Mouse (Mus musculus) CD4-positive, CD25-positive, alpha-beta regulatory T cell, adult 4 months (primary cell): ENCODE measurements at regions not wholly inside any gene's neighbourhood (a gene's known extent, or its start where the extent isn't known, plus 50 kb on each side); places are given as distances from the start of the nearest gene placed in this dataset.

Experiments
- ATAC-seq: one replicate; pipeline ENCODE4 v1.8.0; 2017

DNA sequence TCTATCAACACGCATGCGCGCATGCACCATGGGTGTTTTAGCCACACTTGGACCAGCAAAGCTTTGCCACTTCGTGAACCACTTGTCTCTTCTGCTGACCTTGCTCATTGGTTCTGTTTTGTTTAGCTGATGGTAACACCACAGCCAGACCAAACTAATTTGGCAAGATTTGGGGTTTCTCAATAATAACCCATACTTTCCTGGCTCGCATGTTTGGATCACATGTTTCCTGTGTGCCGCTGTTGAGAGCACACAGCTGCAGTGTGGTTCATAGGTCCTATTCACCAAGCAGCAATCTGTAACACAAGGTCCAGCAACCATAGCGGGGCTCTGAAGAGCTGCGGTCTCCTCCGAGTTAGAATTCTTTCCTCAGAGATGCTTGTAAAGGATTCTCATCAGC is 126.4 kb upstream of the Gas1 start:
- ATAC-seq: no peak

DNA sequence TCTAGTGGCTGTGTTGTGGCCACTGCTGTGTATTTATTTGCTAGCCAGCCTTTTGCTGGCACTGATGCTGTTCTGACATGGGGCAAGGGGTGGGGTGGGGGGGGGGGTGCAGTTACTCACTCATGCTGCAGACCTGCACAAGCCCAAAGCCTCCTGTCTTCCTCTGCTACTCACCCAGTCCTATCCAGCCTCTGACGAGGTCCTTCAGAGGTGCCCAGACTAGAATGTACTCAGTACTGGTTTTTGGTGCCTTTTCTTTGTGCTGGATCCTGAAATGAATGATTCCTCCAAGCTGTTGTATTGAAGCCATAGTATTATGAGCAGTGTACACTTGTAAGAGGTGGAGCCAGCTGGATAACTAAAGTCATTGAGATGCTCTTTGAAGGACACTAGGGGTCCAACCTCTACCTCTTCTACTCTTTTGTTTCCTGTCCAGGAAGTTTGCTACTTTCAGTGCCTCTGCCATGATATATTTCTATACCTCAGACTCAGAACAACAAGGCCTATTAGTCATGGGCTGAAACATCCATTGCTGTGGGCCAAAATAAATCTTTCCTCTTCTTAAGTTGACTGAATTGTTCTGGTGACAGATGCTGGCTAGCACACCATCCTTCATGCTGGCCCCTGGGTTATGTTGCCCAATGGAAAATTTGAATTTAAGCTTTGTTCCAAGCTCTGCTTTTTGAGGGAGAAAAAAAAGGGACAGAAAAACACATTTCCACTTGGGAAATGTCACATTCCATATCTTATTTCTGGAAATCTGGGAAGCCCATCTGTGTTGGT is 128.1 kb upstream of the Gas1 start:
- no peak for ATAC-seq

DNA sequence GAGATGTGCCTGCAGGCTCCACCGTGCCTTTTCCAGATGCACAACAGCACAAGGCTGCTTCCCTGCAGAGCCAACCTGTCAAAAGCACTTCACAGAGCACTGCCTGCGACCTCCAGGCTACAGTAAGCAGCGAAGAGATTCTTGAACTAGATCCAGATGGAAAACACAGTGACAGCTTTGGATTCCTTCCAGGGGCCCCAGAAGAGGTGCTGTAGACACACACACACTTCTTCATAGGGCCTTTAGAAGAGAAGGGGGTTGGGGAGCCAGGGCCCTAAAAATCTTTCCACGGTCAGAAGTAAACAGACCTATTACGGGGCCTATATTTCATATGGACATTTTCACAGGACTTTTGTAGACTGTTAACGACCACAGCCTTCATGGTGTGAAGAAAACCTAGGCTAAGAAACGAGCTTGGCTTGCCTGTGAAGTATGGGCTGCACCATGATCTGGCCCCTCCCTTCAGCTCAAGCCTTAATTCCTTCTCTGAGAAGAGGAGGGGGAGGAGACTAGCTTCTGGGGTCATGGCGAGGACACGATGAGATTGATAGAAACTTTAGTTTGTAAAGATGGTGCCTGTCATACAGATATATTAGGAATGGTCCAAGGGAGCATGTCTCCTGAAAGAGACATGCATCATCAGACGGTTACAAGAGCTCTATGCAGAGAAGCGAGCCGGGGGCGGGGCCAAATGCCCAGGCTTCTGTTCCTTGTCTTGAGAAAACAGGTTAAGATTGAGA is 131.1 kb upstream of the Gas1 start:
- no peak for ATAC-seq

DNA sequence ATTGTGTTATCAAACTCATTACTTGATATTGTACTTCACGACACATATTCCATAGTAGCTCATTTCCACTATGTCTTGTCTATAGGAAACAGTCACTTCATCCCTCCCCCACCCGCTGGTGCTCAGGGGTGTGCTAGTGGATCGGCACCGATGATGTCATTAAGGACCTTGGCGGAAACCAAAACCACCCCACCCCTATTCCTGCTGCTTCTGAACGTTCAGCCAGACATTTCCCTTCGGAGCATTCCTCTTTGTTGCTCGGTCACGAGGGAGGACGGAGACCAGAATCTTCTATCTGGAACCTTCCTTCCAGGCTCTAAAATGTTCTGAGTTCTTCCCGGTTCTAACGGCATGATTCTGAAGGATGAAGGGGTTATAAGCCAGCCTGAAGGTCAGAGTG is 132.3 kb upstream of the Gas1 start:
- ATAC-seq: no peak

DNA sequence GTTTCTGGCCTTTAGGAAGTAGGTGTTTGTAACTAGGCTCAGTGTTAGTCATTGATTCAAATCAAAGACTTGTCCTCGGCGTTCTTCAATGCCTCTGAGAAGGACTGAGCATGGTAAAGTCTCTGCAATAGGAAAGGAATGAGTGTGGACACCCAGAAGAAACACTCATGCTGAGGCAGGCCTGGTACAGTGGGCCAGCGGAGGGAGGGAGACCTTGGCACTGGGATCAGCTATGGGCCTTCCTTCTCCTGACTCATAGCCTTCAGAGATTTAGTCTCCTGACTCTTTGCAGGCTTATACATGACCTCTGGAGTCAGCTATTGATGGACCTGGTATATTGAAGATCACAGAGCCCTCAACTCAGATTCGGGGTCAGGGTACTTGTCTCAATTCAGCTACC is 132.8 kb upstream of the Gas1 start:
- ATAC-seq: no peak

DNA sequence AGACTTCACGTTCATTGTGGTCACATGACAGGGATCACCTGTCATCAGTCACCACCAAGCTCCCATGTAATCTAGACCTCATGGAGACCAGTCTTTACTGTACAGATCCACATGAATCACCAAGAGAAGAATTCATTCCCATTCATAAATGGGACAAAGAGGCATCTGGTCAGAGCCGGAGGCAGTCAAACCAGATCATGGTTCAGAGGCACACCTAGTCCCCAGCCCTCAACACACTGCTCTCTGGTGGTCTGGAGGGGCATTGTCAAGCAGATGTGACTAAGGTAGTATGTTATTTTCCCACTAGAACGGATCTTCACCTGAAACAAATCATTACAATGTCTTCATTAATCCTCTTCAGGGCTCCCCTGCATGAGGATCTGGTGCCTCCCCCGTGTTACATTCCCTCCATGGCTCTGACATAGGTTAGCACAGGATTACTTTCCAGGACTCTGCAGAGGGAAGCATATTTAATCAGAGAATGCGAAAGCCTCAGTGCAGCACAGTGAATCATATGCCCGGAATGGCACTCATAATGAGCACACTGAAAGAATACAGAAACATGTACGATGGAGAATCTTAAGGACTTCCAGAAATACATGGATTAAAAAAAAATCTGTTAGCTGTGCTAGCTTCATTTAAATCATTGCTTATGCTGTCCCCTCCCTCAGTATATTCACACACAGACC is 135.4 kb upstream of the Gas1 start:
- ATAC-seq: no peak

DNA sequence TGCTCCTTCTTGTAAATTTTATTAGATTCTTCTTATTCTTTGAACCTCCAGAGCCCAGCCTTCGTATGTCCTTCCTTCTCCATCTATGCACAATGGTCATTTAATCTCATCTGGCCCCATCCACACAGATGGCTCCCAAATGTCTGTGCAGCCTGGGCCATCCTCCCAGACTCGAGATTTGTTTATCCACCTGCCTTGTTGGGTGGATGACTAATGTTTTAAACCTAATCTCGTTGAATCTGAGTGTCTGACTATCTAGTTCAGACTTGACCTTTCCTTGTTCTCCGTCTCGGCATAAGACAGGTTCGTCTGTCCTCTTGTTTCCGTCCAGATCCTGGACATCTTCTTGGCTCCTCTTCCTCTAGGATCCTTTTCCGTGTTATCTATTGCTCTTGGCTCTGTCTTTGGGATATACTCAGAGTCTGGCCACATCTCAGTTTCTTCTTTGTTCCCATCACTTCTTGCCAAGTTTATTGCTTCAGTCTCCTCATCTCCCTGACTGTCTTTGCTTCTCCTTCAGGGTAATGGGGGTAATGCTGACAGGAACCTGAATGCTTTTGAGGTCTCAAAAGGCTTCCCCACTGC is 141.4 kb upstream of the Gas1 start:
- no peak for ATAC-seq

DNA sequence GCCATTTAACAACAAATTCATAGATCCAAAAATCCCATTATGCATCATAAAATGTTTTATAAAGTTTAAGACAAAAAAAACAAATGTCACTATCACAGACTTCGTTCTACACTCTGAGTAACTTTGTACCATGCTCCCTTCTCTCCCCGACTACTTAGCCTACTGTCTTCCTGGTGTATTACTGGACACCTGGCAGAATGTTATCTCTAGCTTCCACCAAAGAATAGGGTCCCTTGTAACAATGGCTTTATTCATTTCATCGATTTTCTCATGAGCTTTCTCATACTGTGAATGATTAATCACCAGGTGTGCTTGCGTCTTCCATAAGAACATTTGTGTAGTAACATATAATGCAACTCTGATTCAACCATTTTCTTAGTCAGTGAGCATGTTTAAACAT is 142.1 kb upstream of the Gas1 start:
- ATAC-seq: no peak

DNA sequence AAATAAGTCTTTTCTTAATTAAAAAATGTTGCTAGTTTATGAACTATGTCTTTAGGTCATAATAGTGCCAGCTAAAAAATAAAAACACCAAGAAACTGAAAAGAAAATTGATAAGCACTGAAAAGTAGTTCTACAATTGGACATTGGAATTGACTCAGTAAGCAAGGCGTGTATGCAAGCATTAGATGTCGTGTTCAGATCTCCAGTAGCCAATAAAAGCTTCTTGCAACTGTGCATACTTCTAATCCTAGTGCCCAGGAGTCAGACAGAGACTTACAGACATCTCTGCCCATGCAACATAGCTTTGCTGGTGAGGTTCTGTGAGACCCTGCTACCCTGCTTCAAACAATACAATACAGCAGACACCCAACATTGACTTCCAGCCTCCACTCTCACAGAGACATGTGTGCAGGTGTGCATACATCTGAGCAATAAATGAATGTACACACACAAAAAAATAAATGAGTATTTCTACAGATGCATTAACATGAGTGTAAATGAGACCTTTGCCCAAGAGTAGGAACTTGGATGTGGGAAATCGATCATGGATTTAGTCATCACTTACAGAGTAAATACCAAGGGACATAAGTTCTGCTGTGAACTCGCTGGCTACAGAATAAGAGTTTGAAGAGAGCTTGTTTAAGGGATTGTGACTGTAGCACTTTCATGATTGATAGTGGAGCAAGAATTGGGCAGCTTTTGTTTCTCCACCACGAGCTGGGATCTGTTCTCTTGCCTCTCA is 142.9 kb upstream of the Gas1 start:
- ATAC-seq: no peak

DNA sequence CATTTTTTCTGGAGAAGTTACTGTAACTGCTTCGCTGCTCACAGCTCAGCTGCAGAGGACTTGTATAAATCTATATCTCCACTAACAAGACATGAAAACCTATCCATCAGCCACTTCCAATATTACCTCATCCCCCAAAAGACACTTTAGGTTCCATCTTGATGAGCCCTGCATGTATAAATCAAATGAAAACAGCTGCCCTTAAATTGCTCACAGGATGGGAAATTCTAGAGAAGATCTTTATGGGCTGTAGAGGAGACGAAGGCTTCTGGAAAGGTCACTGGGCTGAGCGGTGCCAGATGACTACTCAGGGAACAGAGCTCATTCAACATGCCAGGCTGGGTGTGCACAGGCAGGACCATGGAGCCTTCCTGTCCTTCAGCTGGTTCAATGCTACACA is 145.4 kb upstream of the Gas1 start:
- no peak for ATAC-seq

DNA sequence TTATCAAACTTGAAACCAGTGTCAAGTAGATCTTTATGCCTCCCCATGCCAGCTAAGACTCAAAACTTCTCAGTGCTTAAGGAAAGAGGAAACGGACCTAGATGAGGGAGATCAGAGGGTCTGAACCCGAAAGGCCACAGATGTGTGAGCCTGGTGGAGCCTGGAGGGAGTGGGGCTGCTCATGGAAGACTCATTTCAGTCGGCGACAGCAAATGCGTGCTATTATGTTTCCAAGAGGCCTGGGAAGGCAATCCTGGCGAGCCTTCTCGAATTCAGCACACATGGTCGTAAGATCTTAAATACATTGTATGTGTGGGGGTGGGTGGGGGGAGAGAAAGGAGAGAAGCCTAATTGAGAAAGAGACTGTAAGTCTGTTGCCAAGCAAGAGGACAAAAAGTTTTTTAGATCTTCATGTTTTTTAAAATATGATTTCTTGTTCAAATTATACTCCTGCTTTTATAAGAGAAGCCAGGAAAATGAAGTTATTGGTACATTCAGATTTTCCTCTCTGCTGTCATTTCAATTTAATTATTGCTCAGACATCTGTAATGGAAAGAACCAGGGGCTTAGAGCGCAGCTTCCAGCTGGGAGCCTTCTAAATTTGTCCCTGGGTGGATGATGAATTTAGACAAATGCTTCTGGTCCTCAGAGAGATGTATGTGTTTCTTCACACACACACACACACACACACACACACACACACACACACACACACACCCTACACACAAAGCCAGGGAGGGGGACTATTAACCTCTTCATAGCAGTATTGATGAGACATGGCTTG is 153.5 kb upstream of the Gas1 start:
- ATAC-seq: no peak

DNA sequence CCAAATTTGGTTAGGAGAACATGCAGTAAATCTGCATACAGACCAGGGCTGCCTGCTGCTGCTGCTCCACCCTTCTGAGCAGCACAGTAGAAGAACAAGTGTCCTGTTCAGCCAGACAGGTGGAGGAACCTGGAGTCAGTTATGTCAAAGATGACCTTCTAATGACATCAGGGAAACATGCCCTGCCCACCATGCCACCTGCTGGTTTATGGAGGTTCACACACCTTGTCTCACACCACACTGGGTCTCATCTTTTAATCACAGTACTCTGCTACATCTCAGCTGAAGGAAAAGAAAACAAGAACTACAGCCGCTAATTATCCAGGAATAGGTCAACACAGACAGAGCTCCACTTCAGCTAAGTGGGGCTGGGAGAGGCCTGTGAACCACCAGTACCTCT is 159.0 kb upstream of the Gas1 start:
- ATAC-seq: no peak

DNA sequence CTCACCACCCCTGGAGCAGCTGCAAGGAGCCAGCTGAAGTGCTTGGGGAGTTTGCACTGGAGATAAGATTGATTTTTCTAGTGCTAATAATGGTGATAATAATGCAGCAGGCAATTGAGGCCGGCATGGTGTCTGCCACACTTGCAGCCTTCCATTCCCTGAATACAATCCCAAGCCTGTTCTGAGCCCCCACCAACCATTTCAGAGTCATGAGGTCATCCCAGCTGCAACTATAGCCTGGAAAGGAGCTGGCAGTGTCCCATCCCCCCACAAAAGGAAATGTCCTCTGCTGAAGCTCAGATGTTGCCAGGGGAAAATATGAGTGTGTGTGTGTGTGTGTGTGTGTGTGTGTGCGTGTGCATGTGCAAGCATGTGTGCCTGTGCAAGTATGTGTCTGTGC is 160.2 kb upstream of the Gas1 start:
- ATAC-seq: no peak

DNA sequence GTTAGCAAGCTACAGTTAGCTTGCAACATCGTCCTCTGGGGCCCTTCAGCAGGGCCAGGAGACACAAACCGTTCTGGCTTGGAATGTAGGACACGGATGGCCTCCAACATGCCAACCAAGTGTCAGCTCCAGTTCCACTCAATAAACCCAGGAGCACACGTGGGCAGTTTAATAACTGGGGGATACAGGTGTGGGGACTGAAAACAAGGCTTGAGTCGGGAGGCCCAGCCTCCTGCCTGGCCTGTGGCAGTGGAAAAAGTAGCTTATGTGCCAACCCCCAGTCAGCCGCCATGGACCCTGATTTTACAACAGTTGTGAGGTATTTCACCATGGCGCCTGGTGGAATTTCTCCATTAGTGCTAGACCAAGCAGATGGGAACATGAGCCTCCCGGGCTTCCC is 160.9 kb upstream of the Gas1 start:
- ATAC-seq: no peak

DNA sequence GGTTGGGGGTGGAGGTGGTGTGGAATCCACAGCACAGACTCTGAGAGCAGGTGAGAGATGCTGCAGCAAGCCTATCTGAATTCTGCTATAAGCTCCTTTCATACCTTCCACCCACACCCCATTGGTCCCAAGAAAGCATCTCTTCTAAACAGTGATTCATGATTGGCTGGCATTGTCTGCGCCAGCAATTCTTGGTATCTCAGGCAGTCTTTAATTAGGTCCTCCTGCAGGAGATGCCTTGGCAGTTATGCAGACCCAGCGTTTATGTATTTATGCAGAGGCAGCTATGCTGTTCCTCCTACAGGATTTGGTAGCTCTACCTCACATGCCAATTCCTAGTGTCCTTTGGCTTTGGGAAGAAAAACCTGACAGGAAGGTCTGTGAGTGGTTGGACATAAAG is 162.9 kb upstream of the Gas1 start:
- no peak for ATAC-seq

DNA sequence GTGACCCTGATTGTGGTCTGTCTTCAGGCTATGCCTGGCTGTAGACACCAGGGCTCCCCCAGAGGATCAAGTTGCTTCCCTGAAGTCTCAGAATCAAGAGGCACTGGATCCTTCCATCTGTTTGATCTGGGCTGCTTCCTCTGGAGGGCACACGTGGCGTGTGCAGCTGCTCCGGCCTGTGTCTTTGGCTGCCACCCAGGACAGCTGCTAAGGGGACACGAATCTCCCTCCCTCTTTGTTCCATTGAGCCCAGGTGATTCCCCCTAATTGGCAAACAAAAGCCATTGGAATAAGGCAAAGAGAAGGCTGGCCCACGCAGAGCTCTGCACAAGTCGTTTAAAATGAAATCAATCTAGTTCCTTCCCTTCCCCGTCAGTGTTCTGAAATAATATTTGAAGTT is 170.7 kb upstream of the Gas1 start:
- ATAC-seq: no peak

DNA sequence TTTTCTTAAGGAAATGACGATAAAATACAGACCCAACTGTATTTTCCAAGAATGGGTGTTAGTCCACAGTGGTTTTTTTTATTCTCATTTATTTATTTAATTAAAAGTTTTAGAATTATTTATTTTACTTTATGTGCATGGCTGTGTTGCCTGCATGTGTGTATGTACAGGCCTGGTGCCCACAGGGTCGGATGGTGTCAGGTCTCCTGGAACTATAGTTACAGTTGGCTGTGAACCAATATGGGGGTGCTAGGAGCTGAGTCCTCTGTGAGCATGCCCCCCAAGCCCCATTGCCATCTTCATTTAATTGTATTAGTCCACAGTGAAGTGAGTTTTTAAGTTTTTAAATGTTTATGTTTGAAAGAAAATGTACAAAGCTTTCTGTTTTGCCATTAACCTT is 171.3 kb upstream of the Gas1 start:
- ATAC-seq: no peak

DNA sequence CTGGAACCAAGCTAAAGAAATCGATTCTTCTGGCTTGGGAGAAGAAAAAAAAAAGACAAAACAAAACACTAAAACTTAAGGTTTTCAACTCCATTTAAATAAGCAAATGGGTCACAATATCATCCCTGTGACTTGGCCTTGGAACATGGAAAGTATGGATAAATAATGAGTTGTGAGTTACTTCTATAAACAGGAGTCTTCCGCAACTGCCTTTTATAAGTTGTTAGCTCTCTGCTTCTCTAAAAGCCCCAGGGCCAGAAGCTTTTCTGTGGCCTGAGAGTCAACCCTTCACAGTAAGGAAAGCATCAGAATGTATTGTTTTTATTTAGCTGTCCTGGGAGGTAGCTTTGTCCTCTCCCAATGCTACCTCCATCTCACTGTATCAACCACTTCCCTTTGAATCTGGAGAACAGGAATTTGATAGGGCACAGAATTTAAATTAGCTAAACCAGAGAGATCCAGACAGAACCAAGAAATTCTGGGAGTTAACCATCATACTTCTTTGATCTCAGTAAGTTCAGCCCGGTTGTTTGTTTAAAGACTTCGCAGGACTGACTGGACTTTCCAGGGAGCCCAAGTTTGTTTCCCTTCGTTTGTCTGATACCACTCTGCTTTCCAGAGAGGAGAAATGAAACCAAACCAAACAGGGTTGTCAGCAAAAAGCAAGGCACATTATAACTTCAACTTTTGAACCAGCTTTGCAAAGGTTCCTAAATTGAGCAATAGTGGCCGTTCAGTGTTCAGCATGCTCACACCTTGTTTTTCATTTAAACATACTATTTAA is 178.7 kb upstream of the Gas1 start:
- ATAC-seq: no peak

DNA sequence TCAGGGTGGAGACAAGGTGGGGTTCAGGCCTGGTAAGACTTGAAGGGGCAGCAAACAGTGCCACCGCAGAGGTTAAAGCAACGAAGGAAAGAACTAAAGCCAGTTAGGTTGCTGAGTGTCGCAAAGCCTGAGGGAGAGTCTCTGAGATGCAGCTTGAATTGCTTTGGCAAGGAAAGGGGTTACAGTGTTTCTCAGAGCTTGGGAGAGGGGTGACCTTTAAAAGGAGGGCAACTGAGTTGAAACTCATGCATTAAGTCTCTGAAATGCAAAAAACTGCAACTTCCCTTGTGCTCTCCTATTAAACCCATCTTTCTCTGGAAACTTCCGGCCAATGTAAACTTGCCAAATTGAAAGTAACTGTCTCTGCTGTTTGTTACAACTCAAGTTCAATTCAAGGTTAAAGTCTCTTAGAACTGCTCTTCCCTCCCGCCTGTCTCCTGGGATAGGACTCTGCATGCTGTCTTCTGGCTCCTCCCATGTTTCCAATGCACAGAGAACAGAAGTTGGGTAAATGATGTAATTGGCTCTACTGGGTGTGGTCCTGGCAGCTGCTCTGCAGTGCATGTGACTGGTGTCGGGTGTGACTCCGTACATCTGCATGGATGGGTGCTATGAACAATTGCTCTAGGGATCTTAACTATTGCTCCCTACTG is 181.4 kb upstream of the Gas1 start:
- no peak for ATAC-seq
